Mouse (Mus musculus): ENCODE results near the gene Tmem178. TPM values are rescaled to one million over a fixed set of nuclear protein-coding genes. Genes with fewer than 3 reads are reported as not detected.

Tmem178 gene
- 9.3 and 11.0 TPM in 2 replicates for polyA plus RNA-seq (2012; rRNA removed)

DNA sequence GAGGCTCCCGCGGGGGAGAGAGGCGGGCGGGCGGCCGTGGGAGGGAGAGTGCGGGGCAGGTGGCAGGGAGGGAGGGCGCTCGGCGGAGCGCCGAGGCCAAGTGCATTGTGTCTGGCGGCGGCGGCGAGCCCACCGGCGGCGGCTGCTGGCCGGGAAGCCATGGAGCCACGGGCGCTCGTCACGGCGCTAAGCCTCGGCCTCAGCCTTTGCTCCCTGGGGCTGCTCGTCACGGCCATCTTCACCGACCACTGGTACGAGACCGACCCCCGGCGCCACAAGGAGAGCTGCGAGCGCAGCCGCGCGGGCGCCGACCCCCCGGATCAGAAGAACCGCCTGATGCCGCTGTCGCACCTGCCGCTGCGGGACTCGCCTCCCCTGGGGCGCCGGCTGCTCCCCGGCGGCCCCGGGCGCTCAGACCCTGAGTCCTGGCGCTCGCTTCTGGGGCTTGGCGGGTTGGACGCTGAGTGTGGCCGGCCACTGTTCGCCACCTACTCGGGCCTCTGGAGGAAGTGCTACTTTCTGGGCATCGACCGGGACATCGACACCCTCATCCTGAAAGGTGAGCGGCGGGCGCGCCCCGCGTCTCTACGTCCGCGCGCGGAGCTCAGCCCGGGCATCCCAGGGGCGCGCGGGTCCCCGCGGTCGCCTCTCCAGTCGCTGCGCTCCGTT lies at the start of gene Tmem178:
Tmem178 (plus strand) TSS at position 103 of the 669 bp plus-strand sequence.

Other genes starting within 250 kb of the Tmem178 start
- 26.3 and 43.4 TPM in 2 replicates for gene Map4k3, start 216.1 kb upstream of the Tmem178 start, polyA plus RNA-seq (2012; rRNA removed)
- 6.6 and 8.1 TPM in 2 replicates for gene Thumpd2, start 120.5 kb downstream of the Tmem178 start, polyA plus RNA-seq (2012; rRNA removed)